Mouse (Mus musculus) layer of hippocampus, postnatal 10 days (tissue): ENCODE results near the gene Tgfbrap1. TPM values are rescaled to one million over a fixed set of nuclear protein-coding genes. Genes with fewer than 3 reads are reported as not detected.
"Not testable (repeated sequence)": the region's sequence is repeated elsewhere in the genome, so short reads cannot be mapped to it uniquely, and the experiment has no call there.

Source experiments
- DNase-seq, 2 experiments: peaks; one replicate each; pipeline ENCODE4 v3.0.0; 2021; ENCODE audit warnings: low spot score in 2 of 2
- microRNA-seq, 2 experiments: library from miRNA; unstranded; fragments of <30 nt; microRNA quantifications; one replicate each; pipeline ENCODE4 v1.2.0; 2021
- total RNA-seq, 2 experiments: library from RNA; stranded (reverse); gene quantifications; 2 replicates each; pipeline ENCODE4 v1.2.3; 2021

Gene Tgfbrap1
- total RNA-seq, 2 experiments from 2014 or later, result 29.4 to 41.7 TPM

GRCm38 (mm10) chr1:43042271-43042670 lies 56.2 kb downstream of the Tgfbrap1 start:
- DNase-seq, result peak in 1 of 2 experiments; percentile 43

GRCm38 (mm10) chr1:43036014-43036413 lies 62.4 kb downstream of the Tgfbrap1 start:
- DNase-seq, result no peak

- not testable (repeated sequence) for DNase-seq
These were observed 83.2 kb downstream of the Tgfbrap1 start for GRCm38 (mm10) chr1:43015153-43015685.

GRCm38 (mm10) chr1:43010461-43010860 lies 88.0 kb downstream of the Tgfbrap1 start:
- DNase-seq, result no peak

GRCm38 (mm10) chr1:43006524-43006923 lies 91.9 kb downstream of the Tgfbrap1 start:
- no peak for DNase-seq

GRCm38 (mm10) chr1:43006051-43006514 lies 92.4 kb downstream of the Tgfbrap1 start:
- peak in 1 of 2 experiments; percentile 8 for DNase-seq

Small RNAs within 50 kb of the gene (microRNA-seq; reads per million reads assigned to microRNA genes)
- 0 reads per million in 2 experiments for gene Gm24001

Other genes with a start within 250 kb of the Tgfbrap1 start
- gene Mrps9, start 247.4 kb downstream of the Tgfbrap1 start, total RNA-seq, result 10 to 100 TPM; 43.4 to 46.1 TPM
- gene Gpr45, start 145.8 kb downstream of the Tgfbrap1 start, total RNA-seq, result 10 to 100 TPM; 19.9 to 21.1 TPM
- gene AI597479, start 73 bp upstream of the Tgfbrap1 start, total RNA-seq, result 10 to 100 TPM; 22.2 to 23.0 TPM
- 10 to 100 TPM; 35.8 to 39.3 TPM for gene Fhl2, start 98.3 kb upstream of the Tgfbrap1 start, total RNA-seq